Mouse (Mus musculus) heart, embryonic 14.5 days (tissue): ENCODE measurements around the gene Celsr2. TPM values are rescaled to one million over a fixed set of nuclear protein-coding genes. Genes with fewer than 3 reads are reported as not detected.

Experiments used
- ATAC-seq: fragments of 200-750 bp; cut with Nextera tagmentation; 2 replicates; pipeline ENCODE4 v1.8.0; 2017; ENCODE audit warnings: low read depth, moderate TSS enrichment; ENCODE audit not compliant: insufficient number of reproducible peaks, insufficient read depth, low FRiP score
- H3K27ac ChIP-seq, 2 experiments: fragments of 200-500 bp in 1 of 2; fragments of 300-500 bp in 1 of 2; sonication (generic) in 1 of 2; replicated peaks in 1 of 2; 2 replicates each; pipeline ENCODE4 v1.5.1; 2012 to 2014; ENCODE audit warnings: low read depth in 2 of 2, low read length in 2 of 2, control low read depth in 1 of 2, mild to moderate bottlenecking in 1 of 2, mixed read lengths in 1 of 2; ENCODE audit not compliant: control insufficient read depth in 1 of 2, insufficient read depth in 1 of 2
- H3K27me3 ChIP-seq: fragments of 300-500 bp; sonication (generic); 2 replicates; pipeline ENCODE4 v1.6.1; 2014; ENCODE audit warnings: mild to moderate bottlenecking, low read length, control low read depth; ENCODE audit not compliant: control insufficient read depth, insufficient read depth
- H3K36me3 ChIP-seq: fragments of 300-500 bp; sonication (generic); 2 replicates; pipeline ENCODE4 v1.6.1; 2014; ENCODE audit warnings: mild to moderate bottlenecking, control low read depth, low read length, mixed read lengths; ENCODE audit not compliant: control insufficient read depth, insufficient read depth
- H3K4me1 ChIP-seq, 2 experiments: fragments of 200-500 bp in 1 of 2; fragments of 300-500 bp in 1 of 2; sonication (generic) in 1 of 2; 2 replicates each; pipeline ENCODE4 v1.6.1; 2012 to 2014; ENCODE audit warnings: low read length in 2 of 2, control low read depth in 1 of 2, mixed read lengths in 1 of 2; ENCODE audit not compliant: control insufficient read depth in 2 of 2, insufficient read depth in 2 of 2
- H3K4me2 ChIP-seq: fragments of 300-500 bp; sonication (generic); 2 replicates; pipeline ENCODE4 v1.6.1; 2014; ENCODE audit warnings: mild to moderate bottlenecking, low read length
- H3K4me3 ChIP-seq, 2 experiments: fragments of 200-500 bp in 1 of 2; fragments of 300-500 bp in 1 of 2; sonication (generic) in 1 of 2; 2 replicates each; pipeline ENCODE4 v1.5.1; 2012 to 2014; ENCODE audit warnings: low read length in 2 of 2, mild to moderate bottlenecking in 2 of 2, control low read depth in 1 of 2, low read depth in 1 of 2, moderate library complexity in 1 of 2; ENCODE audit not compliant: control insufficient read depth in 1 of 2, insufficient read depth in 1 of 2
- H3K9ac ChIP-seq: fragments of 300-500 bp; sonication (generic); 2 replicates; pipeline ENCODE4 v1.6.1; 2014; ENCODE audit warnings: mild to moderate bottlenecking, low read length
- H3K9me3 ChIP-seq: fragments of 300-500 bp; sonication (generic); 2 replicates; pipeline ENCODE4 v1.6.1; 2016; ENCODE audit warnings: low read length, control low read depth; ENCODE audit not compliant: control insufficient read depth
- WGBS: fragments of 180-500 bp; shearing (Covaris S2); extraction: QIAGEN DNeasy Blood & Tissue Kit; methylation state at CpG from one replicate; pipeline ENCODE4 v1.1.7; 2014; 5-methylcytosine and 5-hydroxymethylcytosine counted together
- polyA plus RNA-seq: library from polyadenylated mRNA; unstranded; fragments of >200 nt; fragmentation: Nextera tagmentation; extraction: Ambion mirVana; gene quantifications from 2 replicates; pipeline ENCODE4 v1.2.1, GENCODE M21; 2014

Celsr2 gene
- polyA plus RNA-seq, 1 experiment from 2014 or later, result 3.1 TPM

- Histone ChIP-seq H3K4me2 (no peak overlapping the region), H3K36me3 (peaks cover 53% of the 10 kb centered on the region), H3K9ac (no peak overlapping the region), H3K27me3 (no peaks in the 10 kb centered on the region), H3K9me3 (no peaks in the 10 kb centered on the region), H3K4me1 (peaks cover 5 to 11% of the 10 kb centered on the region in 2 experiments), H3K4me3 (no peak overlapping the region), H3K27ac (no peak overlapping the region)
- ATAC-seq, result no peak
- 79% methylated on average over 7 of the region's 7 CpGs for WGBS
Observed at GRCm38 (mm10) chr3:108424944-108425623, 9.7 kb upstream of the Celsr2 start.

GRCm38 (mm10) chr3:108423844-108424801 lies 8.8 kb upstream of the Celsr2 start:
- Histone ChIP-seq H3K27me3 (no peaks in the 10 kb centered on the region), H3K4me1 (peaks cover 5 to 11% of the 10 kb centered on the region in 2 experiments), H3K36me3 (peaks cover 44% of the 10 kb centered on the region), H3K9ac (peak overlapping the region; percentile 55; the same call in 1 of the 2 replicates), H3K9me3 (no peaks in the 10 kb centered on the region), H3K4me2 (peak overlapping the region; percentile 55), H3K4me3 (peak overlapping the region in 1 of 2 experiments; percentile 2; a peak in 1 of 4 replicates), H3K27ac (no peak overlapping the region)
- ATAC-seq, result no peak
- 20% methylated on average over 11 of the region's 11 CpGs for WGBS

GRCm38 (mm10) chr3:108423006-108423405 lies 7.7 kb upstream of the Celsr2 start:
- no peak overlapping the region for H3K4me3 ChIP-seq
- H3K4me1 ChIP-seq, result peaks cover 5 to 11% of the 10 kb centered on the region in 2 experiments
- 26% methylated on average over 6 of the region's 6 CpGs for WGBS
- H3K27ac ChIP-seq, result no peak overlapping the region
- no peaks in the 10 kb centered on the region for H3K9me3 ChIP-seq
- no peak overlapping the region for H3K9ac ChIP-seq
- no peak for ATAC-seq
- no peak overlapping the region for H3K4me2 ChIP-seq
- H3K36me3 ChIP-seq, result peaks cover 33% of the 10 kb centered on the region
- no peaks in the 10 kb centered on the region for H3K27me3 ChIP-seq

GRCm38 (mm10) chr3:108415831-108416223 lies 475 bp upstream of the Celsr2 start:
- Histone ChIP-seq H3K27me3 (peaks cover 16% of the 10 kb centered on the region), H3K36me3 (0 out of 2 replicates have a peak, but pooled peaks cover 5% of the 10 kb centered on the region), H3K4me3 (peak overlapping the region; percentile 74 to 78), H3K9me3 (peaks cover 6% of the 10 kb centered on the region; the same call in 1 of the 2 replicates), H3K27ac (no peak overlapping the region), H3K4me2 (peak overlapping the region; percentile 100), H3K9ac (peak overlapping the region; percentile 79), H3K4me1 (peaks cover 3 to 9% of the 10 kb centered on the region in 2 experiments; a peak in 2 of 4 replicates)
- WGBS, result under 1% methylated on average over 46 of the region's 48 CpGs
- ATAC-seq, result peak; percentile 76

- Histone ChIP-seq H3K4me1 (peaks cover 3 to 9% of the 10 kb centered on the region in 2 experiments; a peak in 2 of 4 replicates), H3K4me2 (no peak overlapping the region), H3K27ac (no peak overlapping the region), H3K27me3 (peaks cover 16% of the 10 kb centered on the region), H3K9ac (no peak overlapping the region), H3K9me3 (peaks cover 6% of the 10 kb centered on the region; the same call in 1 of the 2 replicates), H3K4me3 (no peak overlapping the region), H3K36me3 (0 out of 2 replicates have a peak, but pooled peaks cover 5% of the 10 kb centered on the region)
- 94% methylated on average over 35 of the region's 35 CpGs for WGBS
- no peak for ATAC-seq
Observed at GRCm38 (mm10) chr3:108413634-108414360, 1.6 kb downstream of the Celsr2 start.

GRCm38 (mm10) chr3:108411754-108412121 lies 3.6 kb downstream of the Celsr2 start:
- no peak for ATAC-seq
- 0 out of 2 replicates have a peak, but pooled peaks cover 5% of the 10 kb centered on the region for H3K36me3 ChIP-seq
- no peak overlapping the region for H3K4me3 ChIP-seq
- peak overlapping the region in 1 of 2 experiments; percentile 28; a peak in 1 of 4 replicates for H3K27ac ChIP-seq
- H3K4me1 ChIP-seq, result peaks cover 3 to 9% of the 10 kb centered on the region in 2 experiments; a peak in 2 of 4 replicates
- peaks cover 16% of the 10 kb centered on the region for H3K27me3 ChIP-seq
- no peak overlapping the region for H3K4me2 ChIP-seq
- peaks cover 6% of the 10 kb centered on the region; the same call in 1 of the 2 replicates for H3K9me3 ChIP-seq
- WGBS, result 71% methylated on average over 8 of the region's 8 CpGs
- peak overlapping the region; percentile 25; the same call in 1 of the 2 replicates for H3K9ac ChIP-seq
